Mouse (Mus musculus) neural tube, embryonic 14.5 days (tissue): ENCODE data around the gene Rab3a. TPM values are rescaled to one million over a fixed set of nuclear protein-coding genes. Genes with fewer than 3 reads are reported as not detected.

ENCODE experiments used
- ATAC-seq: fragments of 200-750 bp; cut with Nextera tagmentation; 2 replicates; pipeline ENCODE4 v1.8.0; 2017; ENCODE audit warnings: low read depth, mild to moderate bottlenecking, moderate TSS enrichment, moderate library complexity
- H3K27ac ChIP-seq: fragments of 300-500 bp; sonication (generic); 2 replicates; pipeline ENCODE4 v1.5.1; 2014; ENCODE audit warnings: low read depth, mild to moderate bottlenecking, control low read depth, low read length, moderate library complexity, mixed read lengths
- H3K27me3 ChIP-seq: fragments of 300-500 bp; sonication (generic); 2 replicates; pipeline ENCODE4 v1.6.1; 2014; ENCODE audit warnings: low read length; ENCODE audit not compliant: control insufficient read depth, insufficient read depth
- H3K36me3 ChIP-seq: fragments of 300-500 bp; sonication (generic); 2 replicates; pipeline ENCODE4 v1.6.1; 2014; ENCODE audit warnings: low read length, mixed read lengths; ENCODE audit not compliant: control insufficient read depth, insufficient read depth
- H3K4me1 ChIP-seq: fragments of 300-500 bp; sonication (generic); 2 replicates; pipeline ENCODE4 v1.6.1; 2014; ENCODE audit warnings: low read length; ENCODE audit not compliant: control insufficient read depth, insufficient read depth
- H3K4me2 ChIP-seq: fragments of 300-500 bp; sonication (generic); 2 replicates; pipeline ENCODE4 v1.6.1; 2014; ENCODE audit warnings: mild to moderate bottlenecking, low read depth, low read length, control low read depth
- H3K4me3 ChIP-seq: fragments of 300-500 bp; sonication (generic); 2 replicates; pipeline ENCODE4 v1.5.1; 2014; ENCODE audit warnings: low read depth, low read length, control low read depth, mixed read lengths
- H3K9ac ChIP-seq: fragments of 300-500 bp; sonication (generic); replicated peaks from 2 replicates; pipeline ENCODE4 v1.6.1; 2014; ENCODE audit warnings: low read depth, mild to moderate bottlenecking, control low read depth, low read length, mixed read lengths
- H3K9me3 ChIP-seq: fragments of 300-500 bp; sonication (generic); 2 replicates; pipeline ENCODE4 v1.6.1; 2016; ENCODE audit warnings: low read length; ENCODE audit not compliant: control insufficient read depth
- WGBS: fragments of 180-500 bp; shearing (Covaris S2); extraction: QIAGEN DNeasy Blood & Tissue Kit; methylation state at CpG from one replicate; pipeline ENCODE4 v1.1.7; 2014; 5-methylcytosine and 5-hydroxymethylcytosine counted together
- polyA plus RNA-seq: library from polyadenylated mRNA; unstranded; fragments of >200 nt; fragmentation: Nextera tagmentation; extraction: Ambion mirVana; gene quantifications from 2 replicates; pipeline ENCODE4 v1.2.1, GENCODE M21; 2014

Gene Rab3a
- polyA plus RNA-seq, 1 experiment from 2014 or later, result 690 TPM

GRCm38 (mm10) chr8:70787051-70787445, 32.6 kb downstream of the Rab3a start:
- WGBS, result 92% methylated on average over 3 of the region's 3 CpGs
- no peaks in the 10 kb centered on the region for H3K9me3 ChIP-seq
- 0 out of 2 replicates have a peak, but pooled peaks cover 9% of the 10 kb centered on the region for H3K4me1 ChIP-seq
- no peak overlapping the region for H3K9ac ChIP-seq
- ATAC-seq, result no peak
- H3K4me2 ChIP-seq, result no peak overlapping the region
- no peaks in the 10 kb centered on the region for H3K27me3 ChIP-seq
- H3K27ac ChIP-seq, result no peak overlapping the region
- H3K4me3 ChIP-seq, result no peak overlapping the region
- peaks cover 21% of the 10 kb centered on the region for H3K36me3 ChIP-seq

- H3K27ac ChIP-seq, result no peak overlapping the region
- 17% methylated on average over 29 of the region's 30 CpGs for WGBS
- H3K27me3 ChIP-seq, result no peaks in the 10 kb centered on the region
- H3K36me3 ChIP-seq, result peaks cover 18% of the 10 kb centered on the region
- H3K4me2 ChIP-seq, result no peak overlapping the region
- H3K4me1 ChIP-seq, result peaks cover 13% of the 10 kb centered on the region
- ATAC-seq, result no peak
- no peaks in the 10 kb centered on the region for H3K9me3 ChIP-seq
- no peak overlapping the region for H3K4me3 ChIP-seq
- H3K9ac ChIP-seq, result no peak overlapping the region
Observed at GRCm38 (mm10) chr8:70787941-70788667, 33.6 kb downstream of the Rab3a start.

- no peaks in the 10 kb centered on the region for H3K27me3 ChIP-seq
- ATAC-seq, result no peak
- no peaks in the 10 kb centered on the region for H3K9me3 ChIP-seq
- peaks cover 13% of the 10 kb centered on the region for H3K4me1 ChIP-seq
- peaks cover 11% of the 10 kb centered on the region for H3K36me3 ChIP-seq
- 80% methylated on average over 10 of the region's 10 CpGs for WGBS
- no peak overlapping the region for H3K9ac ChIP-seq
- no peak overlapping the region for H3K27ac ChIP-seq
- no peak overlapping the region for H3K4me2 ChIP-seq
- H3K4me3 ChIP-seq, result no peak overlapping the region
Observed at GRCm38 (mm10) chr8:70789046-70789445, 34.6 kb downstream of the Rab3a start.

GRCm38 (mm10) chr8:70790846-70791245, 36.4 kb downstream of the Rab3a start:
- no peaks in the 10 kb centered on the region for H3K27me3 ChIP-seq
- ATAC-seq, result no peak
- H3K27ac ChIP-seq, result no peak overlapping the region
- no peak overlapping the region for H3K4me3 ChIP-seq
- no peaks in the 10 kb centered on the region for H3K9me3 ChIP-seq
- peaks cover 13% of the 10 kb centered on the region for H3K4me1 ChIP-seq
- H3K36me3 ChIP-seq, result peaks cover 10% of the 10 kb centered on the region
- WGBS, result 59% methylated on average over 8 of the region's 8 CpGs
- peak overlapping the region; percentile 66; the same call in 1 of the 2 replicates for H3K4me2 ChIP-seq
- H3K9ac ChIP-seq, result peak overlapping the region; percentile 21

DNA sequence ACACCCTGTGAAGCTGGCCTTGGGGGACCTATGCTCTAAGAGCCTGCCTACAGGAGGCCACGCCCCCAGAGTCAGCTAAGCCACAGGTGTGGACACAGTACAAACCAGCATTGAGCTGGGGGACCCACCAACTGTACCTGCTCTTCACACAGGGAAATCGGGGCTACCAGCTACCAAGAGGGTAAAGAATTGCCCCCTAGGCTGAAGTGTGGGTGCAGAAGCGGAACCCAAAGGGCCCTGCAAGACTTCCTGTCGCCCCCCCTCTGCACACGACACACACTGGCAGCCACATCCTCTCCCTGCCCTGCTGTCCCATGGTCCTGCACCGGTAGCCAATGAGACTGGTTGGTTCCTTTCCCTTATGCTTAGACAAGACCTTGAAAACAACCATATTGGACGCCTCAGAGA, 36.8 kb downstream of the Rab3a start:
- Histone ChIP-seq H3K4me1 (peaks cover 13% of the 10 kb centered on the region), H3K9me3 (no peaks in the 10 kb centered on the region), H3K36me3 (peaks cover 5% of the 10 kb centered on the region), H3K27me3 (no peaks in the 10 kb centered on the region), H3K4me3 (no peak overlapping the region), H3K27ac (no peak overlapping the region), H3K9ac (0 out of 2 replicates have a peak overlapping the region, but pooled peaks have one; percentile 7), H3K4me2 (peak overlapping the region; percentile 66)
- no peak for ATAC-seq
- 87% methylated on average over 7 of the region's 7 CpGs for WGBS

DNA sequence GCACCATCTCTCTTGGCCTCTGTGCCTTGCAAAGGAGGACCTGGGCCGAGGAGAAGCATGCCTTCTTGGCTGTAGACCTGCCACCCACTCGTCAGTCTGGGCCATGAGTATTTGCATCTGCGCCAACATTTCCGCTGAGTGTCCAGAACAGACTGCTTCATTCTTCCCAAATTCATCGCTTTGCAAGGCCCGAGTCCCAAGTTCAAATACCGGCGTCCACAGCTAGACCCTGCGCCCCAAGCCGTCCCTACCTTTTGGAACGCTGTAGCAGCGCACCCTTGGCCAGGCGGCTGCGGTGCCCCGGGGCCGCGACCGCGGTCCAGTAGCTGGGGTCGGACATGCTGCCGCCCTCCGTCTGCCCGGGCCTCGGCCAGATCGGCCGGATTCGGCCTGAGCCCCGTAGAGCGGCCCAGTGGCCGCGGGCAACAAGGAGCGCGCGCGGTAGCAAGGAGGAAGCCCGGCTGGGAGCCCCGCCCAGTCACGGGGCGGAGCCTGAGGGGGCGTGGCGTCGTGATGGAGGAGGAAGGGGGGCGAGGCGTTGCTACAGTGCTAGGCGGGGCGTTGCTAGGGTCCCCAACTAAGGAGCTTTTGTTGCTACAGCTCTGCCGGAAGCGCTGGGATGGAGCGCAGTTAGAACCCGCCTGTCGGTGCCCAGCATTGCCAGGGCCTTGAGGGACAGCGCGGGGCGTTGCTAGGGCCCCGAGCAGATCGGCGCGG, 37.7 kb downstream of the Rab3a start:
- WGBS, result 5% methylated on average over 57 of the region's 58 CpGs
- peak overlapping the region; percentile 85 for H3K27ac ChIP-seq
- H3K36me3 ChIP-seq, result no peaks in the 10 kb centered on the region
- H3K9ac ChIP-seq, result peak overlapping the region; percentile 87
- H3K9me3 ChIP-seq, result no peaks in the 10 kb centered on the region
- peak overlapping the region; percentile 58 for H3K4me3 ChIP-seq
- peak; percentile 84 for ATAC-seq
- no peaks in the 10 kb centered on the region for H3K27me3 ChIP-seq
- H3K4me2 ChIP-seq, result peak overlapping the region; percentile 66
- peaks cover 13% of the 10 kb centered on the region for H3K4me1 ChIP-seq

DNA sequence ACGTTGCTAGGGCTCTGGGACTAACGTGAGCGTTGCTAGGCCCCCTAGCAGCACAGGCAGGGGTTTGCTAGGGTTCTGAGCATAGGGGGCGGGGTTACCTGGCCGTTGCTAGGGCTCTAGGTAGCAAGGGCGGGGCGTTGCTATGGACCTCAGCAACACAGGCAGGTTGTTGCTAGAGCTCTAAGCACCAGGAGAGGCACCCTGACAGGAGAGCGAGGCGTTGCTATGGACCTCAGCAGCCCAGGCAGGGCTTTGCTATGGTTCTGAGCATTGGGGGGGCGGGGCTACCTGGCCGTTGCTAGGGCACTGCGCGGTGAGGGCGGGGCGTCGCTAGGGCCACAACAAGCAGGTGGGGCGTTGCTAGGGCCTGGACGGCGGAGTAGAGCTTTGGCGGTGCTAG, 38.2 kb downstream of the Rab3a start:
- ATAC-seq, result peak; percentile 52
- Histone ChIP-seq H3K9ac (peak overlapping the region; percentile 87), H3K9me3 (no peaks in the 10 kb centered on the region), H3K4me1 (peaks cover 13% of the 10 kb centered on the region), H3K4me3 (peak overlapping the region; percentile 58), H3K36me3 (no peaks in the 10 kb centered on the region), H3K27me3 (no peaks in the 10 kb centered on the region), H3K4me2 (peak overlapping the region; percentile 66), H3K27ac (peak overlapping the region; percentile 85)
- under 1% methylated on average over 20 of the region's 20 CpGs for WGBS

DNA sequence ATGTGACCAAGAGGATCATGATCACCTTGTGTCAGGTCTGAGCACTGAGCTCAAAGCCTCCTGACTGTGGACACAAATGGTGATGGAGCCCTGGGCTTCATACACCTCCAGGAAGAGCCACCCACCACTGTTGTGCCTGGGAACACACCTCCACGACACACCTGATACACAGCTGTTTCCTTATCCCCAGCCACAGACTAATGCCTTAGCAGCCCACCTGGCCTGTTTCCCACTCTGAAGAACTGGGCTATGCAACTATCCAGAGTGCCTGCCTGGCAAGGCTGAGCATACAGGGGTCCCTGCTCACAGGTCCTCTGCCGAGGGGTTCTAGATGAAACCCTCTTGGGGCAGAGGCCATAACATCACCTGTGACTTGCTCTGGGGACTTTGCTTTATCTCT, 39.7 kb downstream of the Rab3a start:
- ATAC-seq, result no peak
- Histone ChIP-seq H3K4me3 (no peak overlapping the region), H3K9me3 (no peaks in the 10 kb centered on the region), H3K27me3 (peaks cover 4% of the 10 kb centered on the region; the same call in 1 of the 2 replicates), H3K27ac (no peak overlapping the region), H3K36me3 (no peaks in the 10 kb centered on the region), H3K9ac (no peak overlapping the region), H3K4me1 (peaks cover 20% of the 10 kb centered on the region), H3K4me2 (no peak overlapping the region)
- whole genome bisulfite sequencing, result 89% methylated on average over 2 of the region's 2 CpGs

DNA sequence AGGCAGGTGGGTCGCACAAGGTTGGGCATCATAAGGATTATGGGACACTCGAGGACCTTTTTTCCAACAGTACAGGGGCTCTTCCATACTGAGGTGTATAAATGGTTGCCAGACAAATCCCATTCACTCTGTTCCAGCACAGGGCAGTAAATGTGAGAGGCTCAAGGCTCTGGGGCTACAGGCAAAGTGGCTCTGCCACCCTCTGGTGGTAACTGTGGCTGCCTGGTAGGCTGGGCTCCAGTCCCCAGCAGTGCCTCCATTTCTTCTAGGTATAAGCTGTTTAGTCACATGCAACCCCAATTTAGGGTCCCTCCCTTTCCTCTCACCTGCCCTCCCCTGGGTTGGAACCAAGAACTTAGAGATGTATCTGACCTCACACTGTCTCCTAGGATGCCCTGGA, 40.9 kb downstream of the Rab3a start:
- Histone ChIP-seq H3K36me3 (no peaks in the 10 kb centered on the region), H3K27ac (no peak overlapping the region), H3K4me3 (no peak overlapping the region), H3K9ac (no peak overlapping the region), H3K4me2 (no peak overlapping the region), H3K9me3 (no peaks in the 10 kb centered on the region), H3K27me3 (peaks cover 9% of the 10 kb centered on the region), H3K4me1 (peaks cover 20% of the 10 kb centered on the region)
- ATAC-seq, result no peak
- WGBS, result 89% methylated on average over 2 of the region's 2 CpGs
